Mouse (Mus musculus): ENCODE data around the gene Plcl1.

The Plcl1 gene

GRCm38 (mm10) chr1:55509587-55509986 is 103.9 kb downstream of the Plcl1 start:
- in situ Hi-C loops (cut with MboI; ENCODE audit: unreplicated experiment in 2 of 2): loop anchor here in 1 of 2 experiments (25.0 kb wide), 1 partner anchor 272 kb away; the partner anchor contains the start of genes Mars2 and Rftn2

GRCm38 (mm10) chr1:55512165-55512564 is 106.4 kb downstream of the Plcl1 start:
- in situ Hi-C loops (cut with MboI; ENCODE audit: unreplicated experiment in 2 of 2): loop anchor here (5.0 to 25.0 kb wide), 2 partner anchors 225 to 275 kb away; partner anchors contain the start of genes Mars2 (in 1 of the 2) and Rftn2 (in 1 of the 2)

GRCm38 (mm10) chr1:55512799-55513198 is 107.1 kb downstream of the Plcl1 start:
- in situ Hi-C loops (cut with MboI; ENCODE audit: unreplicated experiment in 2 of 2): loop anchor here (5.0 to 25.0 kb wide), 2 partner anchors 225 to 275 kb away; partner anchors contain the start of genes Mars2 (in 1 of the 2) and Rftn2 (in 1 of the 2)

- in situ Hi-C loops (cut with MboI; ENCODE audit: unreplicated experiment in 2 of 2): loop anchor here in 1 of 2 experiments (25.0 kb wide), 1 partner anchor 280 kb away; the partner anchor contains the start of genes Mars2 and Rftn2
Observed at GRCm38 (mm10) chr1:55517182-55517581, 111.5 kb downstream of the Plcl1 start.

GRCm38 (mm10) chr1:55523966-55524365 is 118.2 kb downstream of the Plcl1 start:
- in situ Hi-C loops (cut with MboI; ENCODE audit: unreplicated experiment in 2 of 2): loop anchor here (10.0 to 25.0 kb wide), 3 partner anchors 119 to 287 kb away; partner anchors contain the start of genes Mars2 (in 1 of the 2), Plcl1 (in 1 of the 2) and Rftn2 (in 1 of the 2)

GRCm38 (mm10) chr1:55525100-55525499 is 119.4 kb downstream of the Plcl1 start:
- in situ Hi-C loops (cut with MboI; ENCODE audit: unreplicated experiment in 2 of 2): loop anchor here in 1 of 2 experiments (10.0 kb wide), 2 partner anchors 120 to 280 kb away; partner anchors contain the start of gene Plcl1

- in situ Hi-C loops (cut with MboI; ENCODE audit: unreplicated experiment in 2 of 2): loop anchor here in 1 of 2 experiments (10.0 kb wide), 2 partner anchors 121 to 281 kb away; partner anchors contain the start of gene Plcl1
Observed at GRCm38 (mm10) chr1:55525748-55526147, 120.0 kb downstream of the Plcl1 start.

GRCm38 (mm10) chr1:55528547-55529304 is 123.0 kb downstream of the Plcl1 start:
- in situ Hi-C loops (cut with MboI; ENCODE audit: unreplicated experiment in 2 of 2): loop anchor here in 1 of 2 experiments (10.0 kb wide), 2 partner anchors 124 to 284 kb away; partner anchors contain the start of gene Plcl1

GRCm38 (mm10) chr1:55533823-55534222 is 128.1 kb downstream of the Plcl1 start:
- in situ Hi-C loops (cut with MboI; ENCODE audit: unreplicated experiment in 2 of 2): no loop called here

- in situ Hi-C loops (cut with MboI; ENCODE audit: unreplicated experiment in 2 of 2): no loop called here
Observed at GRCm38 (mm10) chr1:55554405-55554804, 148.7 kb downstream of the Plcl1 start.

GRCm38 (mm10) chr1:55557960-55558359 is 152.2 kb downstream of the Plcl1 start:
- in situ Hi-C loops (cut with MboI; ENCODE audit: unreplicated experiment in 2 of 2): no loop called here

GRCm38 (mm10) chr1:55558409-55558808 is 152.7 kb downstream of the Plcl1 start:
- in situ Hi-C loops (cut with MboI; ENCODE audit: unreplicated experiment in 2 of 2): no loop called here

- in situ Hi-C loops (cut with MboI; ENCODE audit: unreplicated experiment in 2 of 2): no loop called here
Observed at GRCm38 (mm10) chr1:55559998-55560397, 154.3 kb downstream of the Plcl1 start.

GRCm38 (mm10) chr1:55565933-55566332 is 160.2 kb downstream of the Plcl1 start:
- in situ Hi-C loops (cut with MboI; ENCODE audit: unreplicated experiment in 2 of 2): no loop called here

- in situ Hi-C loops (cut with MboI; ENCODE audit: unreplicated experiment in 2 of 2): no loop called here
Observed at GRCm38 (mm10) chr1:55567801-55568360, 162.2 kb downstream of the Plcl1 start.

GRCm38 (mm10) chr1:55570225-55570624 is 164.5 kb downstream of the Plcl1 start:
- in situ Hi-C loops (cut with MboI; ENCODE audit: unreplicated experiment in 2 of 2): no loop called here

GRCm38 (mm10) chr1:55571399-55571798 is 165.7 kb downstream of the Plcl1 start:
- in situ Hi-C loops (cut with MboI; ENCODE audit: unreplicated experiment in 2 of 2): no loop called here

GRCm38 (mm10) chr1:55572202-55572601 is 166.5 kb downstream of the Plcl1 start:
- in situ Hi-C loops (cut with MboI; ENCODE audit: unreplicated experiment in 2 of 2): no loop called here

- in situ Hi-C loops (cut with MboI; ENCODE audit: unreplicated experiment in 2 of 2): no loop called here
Observed at GRCm38 (mm10) chr1:55572664-55573063, 166.9 kb downstream of the Plcl1 start.

- in situ Hi-C loops (cut with MboI; ENCODE audit: unreplicated experiment in 2 of 2): no loop called here
Observed at GRCm38 (mm10) chr1:55575916-55576315, 170.2 kb downstream of the Plcl1 start.

GRCm38 (mm10) chr1:55581752-55582151 is 176.0 kb downstream of the Plcl1 start:
- in situ Hi-C loops (cut with MboI; ENCODE audit: unreplicated experiment in 2 of 2): no loop called here

Measured in v-Abl transformed pro-B cells (cell line).